Mouse (Mus musculus): ENCODE results near the gene Add1.
"Not testable (repeated sequence)": the region's sequence is repeated elsewhere in the genome, so short reads cannot be mapped to it uniquely, and the experiment has no call there.

The Add1 gene

DNA sequence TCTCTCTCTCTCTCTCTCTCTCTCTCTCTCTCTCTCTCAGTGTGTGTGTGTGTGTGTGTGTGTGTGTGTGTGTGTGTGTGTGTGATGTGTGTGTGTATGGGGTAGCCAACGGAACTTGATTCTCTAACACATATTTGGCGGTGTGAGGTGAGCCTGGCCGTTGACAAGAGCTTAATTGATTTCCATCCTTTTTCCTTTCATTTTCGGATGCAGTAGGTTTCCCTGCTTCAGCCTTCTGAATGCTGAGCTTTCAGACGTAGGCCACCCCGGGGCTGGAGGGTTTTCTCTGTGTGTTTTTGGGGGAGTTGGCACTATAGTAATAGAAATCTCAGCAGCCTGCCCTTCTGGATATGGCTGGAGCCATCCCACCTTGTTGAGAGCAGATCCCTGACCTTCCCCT, 23.2 kb upstream of the Add1 start:
- DNase-seq (ENCODE audit: low spot score in 2 of 2), result no peak

DNA sequence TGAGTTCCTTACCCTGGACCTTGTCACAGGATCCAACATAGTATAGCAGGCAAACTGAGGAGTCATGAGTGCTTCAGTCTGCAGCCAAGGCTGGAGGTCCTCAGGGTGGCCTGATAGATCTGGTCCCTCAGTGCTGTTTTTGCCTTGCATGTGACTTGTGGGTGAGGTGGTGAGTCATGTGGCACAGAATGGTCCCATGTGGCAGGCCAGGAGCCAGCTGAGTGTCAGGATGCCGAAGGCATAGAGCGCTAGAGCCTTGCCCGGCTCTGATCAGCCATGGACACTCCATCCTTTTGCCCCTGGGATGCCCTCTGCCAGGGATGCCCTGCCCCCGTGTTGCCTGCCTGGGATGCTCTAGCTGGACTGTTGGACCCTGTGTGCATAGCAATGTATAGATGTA, 21.6 kb upstream of the Add1 start:
- no peak for DNase-seq (ENCODE audit: low spot score in 2 of 2)

DNA sequence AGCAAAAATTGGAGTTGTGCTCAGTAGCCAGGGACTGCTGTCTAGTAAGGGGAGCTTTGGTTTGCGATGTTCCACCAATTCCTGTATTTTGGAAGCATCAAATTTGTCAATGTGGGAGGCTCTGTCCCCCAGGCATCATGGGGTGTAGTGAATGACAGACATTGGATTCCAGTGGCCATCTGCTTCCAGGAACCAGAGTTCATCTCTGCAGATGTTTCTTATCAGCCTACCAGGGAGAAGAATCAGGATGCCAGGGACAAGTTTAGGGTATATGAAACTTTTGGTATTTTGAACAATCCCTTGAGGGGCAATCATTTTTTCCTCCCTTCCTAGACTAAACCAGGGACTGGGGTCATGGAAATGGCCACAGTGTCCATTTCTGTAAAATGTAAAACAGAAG, 9.6 kb upstream of the Add1 start:
- DNase-seq (ENCODE audit: low spot score in 2 of 2), result no peak

DNA sequence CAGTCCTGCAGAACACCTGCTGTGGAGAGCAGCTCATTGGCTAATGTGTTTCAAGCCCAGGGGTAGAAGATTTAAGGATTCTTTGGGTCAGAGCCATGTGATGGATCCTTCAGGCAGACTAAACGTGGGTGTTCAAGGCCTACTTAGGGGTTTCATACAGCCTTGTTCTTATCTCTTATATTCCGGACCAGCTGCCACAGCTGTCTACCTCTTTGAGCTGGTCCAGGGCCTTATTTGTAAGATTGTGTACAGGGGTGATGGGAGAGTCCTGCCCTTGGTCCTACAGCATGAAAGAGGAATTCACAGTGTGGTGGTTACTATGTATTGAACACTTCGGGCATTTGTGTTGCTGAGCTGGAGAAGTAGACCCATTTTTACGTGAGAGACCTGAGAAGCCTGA, 9.2 kb upstream of the Add1 start:
- no peak for DNase-seq (ENCODE audit: low spot score in 2 of 2)

DNA sequence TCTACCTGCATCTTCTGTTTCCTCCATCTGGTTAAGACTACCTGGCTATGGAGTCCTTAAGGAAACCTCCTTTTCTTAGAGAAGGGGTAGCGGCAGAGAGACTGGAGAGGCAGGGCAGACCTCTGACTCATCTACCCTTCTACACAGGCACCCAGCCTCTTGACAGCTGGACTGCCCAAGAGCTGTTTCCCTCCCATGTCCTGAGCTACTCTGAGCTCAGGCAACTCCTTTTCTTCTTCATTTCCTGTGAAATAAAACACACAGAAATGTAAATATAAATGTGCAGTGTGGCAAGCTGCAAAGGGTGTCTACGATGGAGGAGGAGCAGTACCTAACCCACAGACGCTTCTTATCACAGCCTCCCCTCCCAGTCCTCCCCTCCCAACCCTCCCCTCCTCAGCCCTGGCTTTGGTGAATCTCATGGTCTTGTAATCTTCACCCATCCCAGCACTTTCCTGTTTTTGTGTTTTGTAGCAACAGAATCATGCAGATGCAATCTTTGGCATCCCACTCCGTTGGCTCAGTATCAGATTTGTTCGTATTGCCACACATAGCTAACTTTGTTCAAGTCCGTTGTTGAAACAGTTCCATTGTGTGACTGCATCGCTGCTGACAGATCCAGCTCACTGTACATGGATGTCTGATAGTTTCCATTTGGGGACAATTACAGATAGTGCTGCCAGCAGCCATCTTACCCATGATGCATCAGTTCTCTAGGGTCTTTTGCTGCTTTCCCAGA, 7.8 kb upstream of the Add1 start:
- peak; percentile 35 to 65 for DNase-seq (ENCODE audit: low spot score in 2 of 2)

DNA sequence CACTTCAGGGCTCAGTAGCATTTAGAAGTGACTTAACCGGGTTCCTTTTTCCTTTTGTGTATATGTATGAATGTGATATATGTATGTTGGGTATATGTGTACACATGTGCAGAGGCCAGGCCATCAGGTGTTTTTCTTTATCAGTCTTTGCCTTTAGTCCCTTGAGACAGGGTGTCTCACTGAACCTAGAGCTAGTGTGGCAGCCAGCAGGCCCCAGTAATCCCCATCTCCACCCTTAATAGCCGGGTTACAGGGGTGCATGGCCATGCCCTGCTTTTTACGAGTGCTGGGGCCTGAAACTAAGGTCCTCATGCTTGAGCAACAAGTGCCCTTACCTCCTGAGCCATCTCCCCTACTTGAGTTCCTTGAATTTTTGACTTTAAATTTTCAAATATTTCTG, 1.9 kb upstream of the Add1 start:
- no peak for DNase-seq (ENCODE audit: low spot score in 2 of 2)

DNA sequence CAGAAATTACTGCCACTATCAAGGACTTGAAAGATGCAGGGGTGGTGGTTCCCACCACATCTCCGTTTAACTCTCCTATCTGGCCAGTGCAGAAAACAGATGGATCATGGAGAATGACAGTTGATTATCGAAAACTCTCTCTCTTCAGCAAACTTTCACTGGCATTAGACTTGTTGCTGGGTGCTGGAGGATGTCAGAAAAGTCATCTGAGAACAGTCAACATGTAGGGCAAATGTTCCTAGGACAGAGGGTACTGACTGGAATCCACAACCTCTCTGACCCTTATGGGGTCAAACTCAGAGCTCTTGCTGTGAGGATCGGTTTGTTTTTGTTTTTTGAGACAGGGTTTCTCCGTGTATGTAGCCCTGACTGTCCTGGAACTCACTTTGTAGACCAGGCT, 896 bp upstream of the Add1 start:
- not testable (repeated sequence) for DNase-seq (ENCODE audit: low spot score in 2 of 2)

DNA sequence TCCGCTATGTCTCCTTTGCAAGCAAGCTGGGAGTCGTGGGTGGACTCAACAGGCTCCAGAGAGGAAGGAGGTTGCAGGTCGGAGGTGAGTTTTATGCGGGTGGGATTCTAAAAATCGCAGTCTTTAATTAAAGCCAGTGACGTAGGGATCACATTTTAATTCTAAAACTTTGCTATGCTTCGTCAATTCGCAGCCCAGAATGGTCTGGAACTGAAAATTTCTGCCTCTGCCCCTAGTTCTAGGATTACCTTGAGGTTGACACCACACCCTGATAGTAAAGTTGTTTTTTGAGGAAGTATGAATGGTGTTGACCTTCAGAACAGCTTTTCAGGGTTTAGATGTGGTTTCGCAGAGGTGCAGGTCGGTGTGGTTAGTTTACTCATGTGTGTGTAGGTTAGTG, 1.3 kb downstream of the Add1 start:
- DNase-seq (ENCODE audit: low spot score in 2 of 2), result no peak

DNA sequence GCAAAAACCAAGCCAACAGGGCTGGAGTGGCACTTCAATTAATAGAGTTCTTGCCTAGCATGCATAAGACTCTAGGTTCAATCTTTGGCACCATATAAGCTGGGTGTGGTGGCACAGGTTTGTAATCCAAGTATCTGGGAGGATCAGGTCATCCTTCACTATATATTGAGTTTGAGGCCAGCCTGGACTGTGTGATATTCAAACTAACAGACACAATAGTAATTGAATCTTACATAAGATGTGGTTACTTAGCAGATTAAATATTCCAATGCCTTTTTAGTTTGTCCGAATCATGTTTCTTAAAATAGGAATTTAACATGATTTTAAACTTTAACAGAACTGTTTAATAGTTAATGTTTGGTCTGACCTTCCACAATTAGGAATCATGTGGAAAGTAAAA, 2.8 kb downstream of the Add1 start:
- no peak for DNase-seq (ENCODE audit: low spot score in 2 of 2)

DNA sequence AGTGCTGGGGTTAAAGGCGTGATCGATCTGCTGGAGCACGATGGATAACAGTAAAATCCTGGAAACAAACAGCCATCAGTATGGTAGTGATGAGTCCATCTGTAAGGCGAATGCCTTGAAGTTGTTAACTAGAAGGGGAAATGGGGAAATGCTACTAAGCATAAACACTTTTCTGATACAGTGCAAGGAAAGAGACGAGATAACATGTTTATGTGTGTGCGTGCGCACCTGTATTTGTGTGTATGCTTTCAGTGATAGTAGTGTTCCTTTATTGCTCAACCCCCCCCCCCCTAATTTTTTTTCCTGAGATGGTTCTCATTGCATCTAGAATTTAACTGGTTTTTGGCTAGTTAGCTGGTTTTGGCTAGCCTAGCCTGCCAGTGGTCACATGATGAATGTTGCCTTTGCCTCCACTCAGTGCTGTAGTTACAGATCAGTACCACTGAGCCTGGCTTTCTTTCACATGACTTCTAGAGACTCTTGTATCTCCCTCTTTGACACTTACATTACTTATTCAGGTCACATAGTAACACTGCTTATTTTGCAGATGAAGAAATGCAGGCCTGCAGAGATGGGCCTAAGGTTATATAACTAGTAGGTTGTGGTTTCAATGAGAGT, 4.7 kb downstream of the Add1 start:
- no peak for DNase-seq (ENCODE audit: low spot score in 2 of 2)

DNA sequence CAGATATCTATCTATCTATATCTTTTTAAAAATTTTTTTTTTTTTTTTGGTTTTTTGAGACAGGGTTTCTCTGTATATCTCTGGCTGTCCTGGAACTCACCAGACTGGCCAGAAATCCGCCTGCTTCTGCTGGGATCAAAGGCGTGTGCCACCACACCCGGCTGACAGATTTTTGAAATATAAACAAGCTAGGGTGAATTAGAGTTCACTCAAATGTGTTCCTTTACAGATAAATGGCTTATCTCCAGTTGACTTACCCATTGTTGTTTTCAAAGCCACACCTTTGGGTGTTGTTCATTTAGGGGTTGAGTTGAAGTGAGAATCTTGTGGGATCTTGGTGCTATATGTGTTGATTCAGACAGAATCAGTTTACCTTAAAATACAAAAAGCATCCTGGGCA, 5.9 kb downstream of the Add1 start:
- no peak for DNase-seq (ENCODE audit: low spot score in 2 of 2)

DNA sequence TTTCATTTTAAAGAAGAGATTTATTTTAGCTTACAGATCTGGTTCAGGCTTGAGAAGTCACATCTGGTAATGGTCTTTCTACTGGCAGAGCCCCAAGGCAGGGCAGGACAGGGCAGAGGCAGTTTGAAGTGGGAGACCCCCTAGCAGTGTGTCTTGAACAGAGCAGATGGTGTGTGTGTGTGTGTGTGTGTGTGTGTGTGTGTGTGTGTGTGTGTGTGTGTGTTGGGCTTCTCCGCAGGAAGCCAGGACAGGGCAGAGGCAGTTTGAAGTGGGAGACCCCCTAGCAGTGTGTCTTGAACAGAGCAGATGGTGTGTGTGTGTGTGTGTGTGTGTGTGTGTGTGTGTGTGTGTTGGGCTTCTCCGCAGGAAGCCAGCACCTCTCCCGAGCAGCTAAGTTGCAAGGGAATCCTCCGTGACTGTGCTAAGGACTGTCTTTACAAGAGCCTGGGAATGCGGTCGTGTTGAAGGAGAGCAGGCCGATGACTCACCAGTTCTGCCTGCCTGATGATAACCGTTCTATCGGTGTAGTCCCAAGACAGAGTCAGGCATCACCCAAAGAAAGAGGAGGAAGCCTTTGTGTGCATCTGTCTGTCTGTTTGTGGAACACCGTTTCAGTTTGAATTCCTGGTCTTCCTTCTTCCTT, 8.3 kb downstream of the Add1 start:
- DNase-seq (ENCODE audit: low spot score in 2 of 2), result peak; percentile 39 to 70

DNA sequence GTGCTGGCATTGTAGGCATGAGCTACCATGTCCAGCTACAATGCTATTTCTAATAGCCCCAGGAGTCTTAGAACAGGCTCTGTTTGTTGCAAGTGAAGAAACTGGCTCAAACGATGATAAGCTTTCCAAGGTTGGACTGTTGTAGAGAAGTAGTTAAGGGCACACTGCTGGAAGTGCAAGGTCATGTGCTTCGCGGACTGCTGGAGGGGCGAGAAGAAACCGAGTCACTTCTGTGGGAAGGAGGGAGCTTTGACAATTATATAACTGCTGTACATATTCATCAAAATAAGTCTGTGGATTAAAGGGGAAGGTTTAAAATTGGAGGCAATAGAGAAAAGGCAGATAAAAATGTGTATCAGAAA, 8.8 kb downstream of the Add1 start:
- no peak for DNase-seq (ENCODE audit: low spot score in 2 of 2)

DNA sequence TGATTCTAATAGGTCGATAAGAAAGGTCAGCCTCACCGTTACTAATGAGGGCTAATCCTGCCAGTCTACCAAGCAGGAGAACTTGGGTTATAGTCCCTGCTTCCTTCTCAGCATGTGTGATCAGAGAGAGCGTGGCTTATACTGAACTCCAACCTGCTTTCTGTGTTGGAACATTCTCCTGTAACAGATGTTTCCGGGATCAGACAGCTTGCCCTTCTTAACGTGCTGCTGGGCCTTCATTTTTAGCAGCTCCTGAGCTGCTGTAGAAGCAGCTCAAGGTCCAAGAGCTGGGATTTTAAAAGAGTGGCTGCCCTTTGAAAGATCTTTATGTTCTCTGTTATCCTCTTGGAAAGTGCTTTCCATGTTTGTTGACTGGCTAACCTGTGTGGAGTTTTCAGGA, 11.8 kb downstream of the Add1 start:
- no peak for DNase-seq (ENCODE audit: low spot score in 2 of 2)

DNA sequence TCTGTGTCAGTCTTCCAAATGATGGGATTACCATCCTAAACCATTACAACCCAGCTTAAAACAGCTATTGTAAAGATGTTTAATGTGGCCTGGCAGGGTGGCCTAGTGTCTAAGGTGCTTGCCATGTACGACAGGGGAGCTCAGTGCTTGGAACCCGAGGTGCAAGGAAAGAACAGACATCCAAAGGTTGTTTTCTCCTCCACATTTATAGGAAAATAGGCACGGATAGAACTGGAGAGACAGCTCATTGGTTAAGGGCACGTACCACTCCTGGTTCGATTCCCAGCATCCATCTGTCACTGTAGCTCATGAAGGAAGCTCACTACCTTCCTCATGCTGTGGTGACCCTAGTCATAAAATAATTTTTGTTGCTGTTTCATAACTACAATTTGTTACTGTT, 14.4 kb downstream of the Add1 start:
- no peak for DNase-seq (ENCODE audit: low spot score in 2 of 2)

DNA sequence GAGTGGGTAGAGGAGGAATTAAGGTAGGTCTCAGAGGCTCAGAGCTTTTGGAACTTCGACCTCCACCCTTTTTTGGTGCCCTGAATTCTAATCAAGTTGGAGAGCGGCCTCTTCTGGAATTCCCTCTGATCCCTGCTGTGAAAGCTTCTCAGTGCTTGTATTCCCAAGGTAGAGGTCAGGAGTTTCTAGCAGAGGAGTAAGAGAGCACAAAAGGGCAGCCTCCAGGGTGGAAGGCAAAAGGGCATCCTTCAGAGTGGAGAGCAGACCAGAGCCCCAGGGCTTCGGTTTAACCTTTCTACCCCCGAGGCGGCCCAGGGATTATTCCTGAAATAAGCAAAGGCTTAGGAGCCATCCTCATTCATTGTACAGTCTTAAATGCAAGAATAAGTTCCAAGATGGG, 16.6 kb downstream of the Add1 start:
- DNase-seq (ENCODE audit: low spot score in 2 of 2), result no peak

DNA sequence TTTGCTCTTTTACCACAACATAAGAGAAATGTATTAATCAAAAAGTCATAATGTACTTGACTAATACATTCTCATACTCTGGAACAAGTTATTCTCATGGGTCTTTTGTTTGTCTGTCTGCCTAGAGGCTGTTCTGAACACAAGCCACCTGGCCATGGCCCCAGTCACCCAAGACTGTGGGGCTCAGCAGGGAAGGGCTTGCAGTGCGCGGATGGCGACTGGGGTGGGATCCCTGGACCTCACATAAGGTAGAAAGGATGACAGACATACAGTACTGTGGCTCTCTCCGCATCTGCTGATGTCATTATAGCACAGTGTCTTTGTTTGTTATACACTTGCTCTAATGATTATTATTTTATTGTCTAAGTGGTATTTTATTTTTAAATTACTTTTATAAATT, 17.2 kb downstream of the Add1 start:
- no peak for DNase-seq (ENCODE audit: low spot score in 2 of 2)

DNA sequence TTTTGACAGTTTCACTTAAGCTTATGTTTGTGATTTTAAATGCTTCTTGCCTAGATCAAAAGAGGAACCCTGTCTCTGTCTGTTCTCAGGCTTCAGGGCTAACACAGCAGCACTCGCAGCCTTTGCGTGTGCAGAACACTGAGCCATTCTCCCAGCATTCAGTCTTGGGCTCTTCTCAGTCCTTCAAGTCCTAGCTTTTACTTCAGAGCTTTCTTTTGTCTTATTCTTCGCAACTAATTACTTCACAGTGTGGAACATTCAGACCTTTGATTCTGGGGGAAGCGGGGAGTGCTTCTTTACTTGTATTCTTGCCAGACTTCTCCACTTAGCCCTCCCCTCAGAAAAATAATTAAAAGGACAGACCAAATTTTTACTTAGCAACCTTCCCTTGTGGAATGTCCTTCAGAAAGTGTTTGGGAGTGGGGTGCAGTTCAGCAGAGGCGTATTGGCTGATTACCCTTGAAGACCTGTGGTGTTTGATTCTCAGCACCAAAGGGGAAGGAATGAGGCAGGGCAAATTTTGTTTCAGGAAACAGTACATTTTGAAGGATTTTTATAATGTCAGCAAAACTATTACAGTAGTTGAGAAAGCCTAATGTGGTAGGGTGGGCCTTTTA, 18.0 kb downstream of the Add1 start:
- no peak for DNase-seq (ENCODE audit: low spot score in 2 of 2)

DNA sequence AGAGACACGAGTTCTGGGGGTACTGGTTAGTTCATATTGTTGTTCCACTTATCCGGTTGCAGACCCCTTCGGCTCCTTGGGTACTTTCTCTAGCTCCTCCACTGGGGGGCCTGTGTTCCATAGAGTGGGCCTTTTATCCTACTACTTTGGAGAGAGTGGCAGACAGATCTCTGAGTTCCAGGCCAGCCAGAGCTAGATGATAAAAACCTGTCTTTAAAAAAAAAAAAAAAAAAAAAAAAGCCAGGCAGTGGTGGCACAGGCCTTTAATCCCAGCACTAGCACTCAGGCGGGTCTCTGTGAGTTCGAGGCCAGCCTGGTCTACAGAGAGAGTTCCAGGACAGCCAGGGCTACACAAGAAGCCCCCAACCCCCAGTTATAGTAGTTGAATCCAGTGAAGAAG, 18.8 kb downstream of the Add1 start:
- DNase-seq (ENCODE audit: low spot score in 2 of 2), result not testable (repeated sequence)

DNA sequence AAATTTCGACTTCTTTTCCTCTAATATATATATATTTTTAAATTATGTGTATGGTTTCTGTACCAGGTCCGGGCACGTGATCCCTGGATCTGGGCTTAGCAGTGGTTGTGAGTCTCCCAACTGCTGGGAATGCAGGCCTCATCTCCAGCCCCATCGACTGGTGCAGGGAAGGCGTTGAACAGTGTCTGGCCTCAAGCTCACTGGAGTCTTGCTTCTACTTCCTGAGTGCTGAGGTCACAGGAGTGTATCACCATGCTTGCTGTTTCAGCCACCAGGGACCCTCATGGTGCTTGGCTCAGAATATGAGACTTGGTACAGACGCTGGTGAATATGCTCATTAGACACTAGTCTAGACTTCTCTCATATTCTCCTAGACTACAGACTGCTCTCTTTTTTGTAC, 19.2 kb downstream of the Add1 start:
- no peak for DNase-seq (ENCODE audit: low spot score in 2 of 2)

DNA sequence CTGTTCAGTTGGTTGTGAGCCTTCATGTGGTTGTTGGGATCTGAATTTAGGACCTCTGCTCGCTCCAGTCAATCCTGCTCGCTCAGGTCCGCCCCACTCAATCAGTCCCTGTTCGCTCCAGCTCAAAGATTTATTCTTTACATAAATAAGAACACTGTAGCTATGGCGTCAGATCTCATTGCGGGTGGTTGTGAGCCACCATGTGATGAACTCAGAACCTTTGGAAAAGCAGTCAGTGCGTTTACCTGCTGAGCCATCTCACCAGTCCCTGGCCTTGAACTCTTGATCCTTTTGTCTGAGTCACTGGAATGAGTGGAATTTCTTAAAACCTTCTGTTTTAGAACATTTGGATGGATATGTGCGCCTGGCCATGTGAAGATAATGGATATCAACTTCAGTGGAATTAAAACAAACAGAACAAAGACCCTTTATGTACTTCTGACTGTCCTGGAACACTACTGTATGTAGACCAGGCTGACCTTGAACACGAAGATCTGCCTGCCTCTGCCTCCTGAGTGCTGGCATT, 19.8 kb downstream of the Add1 start:
- DNase-seq (ENCODE audit: low spot score in 2 of 2), result no peak

DNA sequence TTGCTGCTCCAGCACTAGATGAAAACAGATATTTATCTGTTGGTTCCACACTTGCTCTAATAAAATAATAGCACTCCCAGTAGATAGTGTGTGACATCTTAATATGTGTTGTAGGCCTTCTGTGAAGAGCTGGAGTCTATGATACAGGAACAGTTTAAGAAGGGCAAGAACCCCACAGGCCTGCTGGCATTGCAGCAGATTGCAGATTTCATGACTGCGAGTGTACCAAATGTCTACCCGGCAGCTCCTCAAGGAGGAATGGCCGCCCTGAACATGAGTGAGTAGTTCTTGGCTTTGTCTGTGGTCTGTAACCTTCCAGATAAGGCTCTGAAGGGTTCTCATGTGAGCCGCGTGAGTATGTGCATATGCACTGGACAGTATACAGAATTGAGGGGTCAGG, 31.1 kb downstream of the Add1 start:
- DNase-seq (ENCODE audit: low spot score in 2 of 2), result no peak
